Mouse (Mus musculus) hindbrain, embryonic 12.5 days (tissue): ENCODE data around the gene Plxnb2. TPM values are rescaled to one million over a fixed set of nuclear protein-coding genes. Genes with fewer than 3 reads are reported as not detected.

Source experiments
- ATAC-seq: fragments of 200-750 bp; cut with Nextera tagmentation; 2 replicates; pipeline ENCODE4 v1.8.0; 2017; ENCODE audit warnings: moderate TSS enrichment; ENCODE audit not compliant: low FRiP score
- H3K27ac ChIP-seq: fragments of 300-500 bp; sonication (generic); 2 replicates; pipeline ENCODE4 v1.5.1; 2016; ENCODE audit warnings: mild to moderate bottlenecking
- H3K27me3 ChIP-seq: fragments of 300-500 bp; sonication (generic); 2 replicates; pipeline ENCODE4 v1.6.1; 2016; ENCODE audit warnings: mild to moderate bottlenecking
- H3K36me3 ChIP-seq: fragments of 300-500 bp; sonication (generic); 2 replicates; pipeline ENCODE4 v1.6.1; 2016; ENCODE audit warnings: mild to moderate bottlenecking
- H3K4me1 ChIP-seq: fragments of 300-500 bp; sonication (generic); 2 replicates; pipeline ENCODE4 v1.6.1; 2016
- H3K4me2 ChIP-seq: fragments of 300-500 bp; sonication (generic); replicated peaks from 2 replicates; pipeline ENCODE4 v1.6.1; 2016; ENCODE audit warnings: mild to moderate bottlenecking
- H3K4me3 ChIP-seq: fragments of 300-500 bp; sonication (generic); 2 replicates; pipeline ENCODE4 v1.5.1; 2016; ENCODE audit warnings: mild to moderate bottlenecking
- H3K9ac ChIP-seq: fragments of 300-500 bp; sonication (generic); 2 replicates; pipeline ENCODE4 v1.6.1; 2016; ENCODE audit warnings: mild to moderate bottlenecking, moderate library complexity
- H3K9me3 ChIP-seq: fragments of 300-500 bp; sonication (generic); replicated peaks from 2 replicates; pipeline ENCODE4 v1.6.1; 2016; ENCODE audit warnings: mild to moderate bottlenecking
- WGBS: fragments of 180-500 bp; shearing (Covaris S2); methylation state at CpG from one replicate; pipeline ENCODE4 v1.1.7; 2016; 5-methylcytosine and 5-hydroxymethylcytosine counted together
- polyA plus RNA-seq: library from polyadenylated mRNA; unstranded; fragments of >200 nt; fragmentation: Nextera tagmentation; extraction: Ambion mirVana; gene quantifications from 2 replicates; pipeline ENCODE4 v1.2.1, GENCODE M21; 2016

Plxnb2 gene
- polyA plus RNA-seq, 1 experiment from 2014 or later, result 167 TPM

GRCm38 (mm10) chr15:89177576-89178259, 2.9 kb downstream of the Plxnb2 start:
- Histone ChIP-seq H3K27me3 (no peaks in the 10 kb centered on the region), H3K4me1 (peaks cover 86% of the 10 kb centered on the region), H3K9ac (peak overlapping the region; percentile 24), H3K27ac (peak overlapping the region; percentile 35; the same call in 1 of the 2 replicates), H3K4me2 (peak overlapping the region; percentile 93), H3K36me3 (no peaks in the 10 kb centered on the region), H3K9me3 (no peaks in the 10 kb centered on the region), H3K4me3 (0 out of 2 replicates have a peak overlapping the region, but pooled peaks have one; percentile 4)
- no peak for ATAC-seq
- WGBS, result 78% methylated on average over 2 of the region's 4 CpGs

GRCm38 (mm10) chr15:89177121-89177520, 3.5 kb downstream of the Plxnb2 start:
- no peaks in the 10 kb centered on the region for H3K9me3 ChIP-seq
- peaks cover 86% of the 10 kb centered on the region for H3K4me1 ChIP-seq
- H3K4me2 ChIP-seq, result peak overlapping the region; percentile 93
- no peaks in the 10 kb centered on the region for H3K36me3 ChIP-seq
- no peaks in the 10 kb centered on the region for H3K27me3 ChIP-seq
- 14% methylated on average over 5 of the region's 5 CpGs for WGBS
- 0 out of 2 replicates have a peak overlapping the region, but pooled peaks have one; percentile 4 for H3K4me3 ChIP-seq
- ATAC-seq, result no peak
- peak overlapping the region; percentile 24; the same call in 1 of the 2 replicates for H3K9ac ChIP-seq
- H3K27ac ChIP-seq, result peak overlapping the region; percentile 35; the same call in 1 of the 2 replicates

GRCm38 (mm10) chr15:89175411-89176155, 5.0 kb downstream of the Plxnb2 start:
- WGBS, result 86% methylated on average over 13 of the region's 13 CpGs
- H3K4me1 ChIP-seq, result peaks cover 89% of the 10 kb centered on the region
- H3K36me3 ChIP-seq, result no peaks in the 10 kb centered on the region
- no peak overlapping the region for H3K4me2 ChIP-seq
- H3K9me3 ChIP-seq, result no peaks in the 10 kb centered on the region
- no peak overlapping the region for H3K27ac ChIP-seq
- H3K27me3 ChIP-seq, result no peaks in the 10 kb centered on the region
- ATAC-seq, result no peak
- no peak overlapping the region for H3K9ac ChIP-seq
- H3K4me3 ChIP-seq, result no peak overlapping the region

GRCm38 (mm10) chr15:89174889-89175339, 5.7 kb downstream of the Plxnb2 start:
- WGBS, result 60% methylated on average over 11 of the region's 11 CpGs
- Histone ChIP-seq H3K27me3 (no peaks in the 10 kb centered on the region), H3K4me1 (peaks cover 95% of the 10 kb centered on the region), H3K36me3 (0 out of 2 replicates have a peak, but pooled peaks cover 3% of the 10 kb centered on the region), H3K9ac (no peak overlapping the region), H3K9me3 (no peaks in the 10 kb centered on the region), H3K4me3 (no peak overlapping the region), H3K4me2 (no peak overlapping the region), H3K27ac (no peak overlapping the region)
- no peak for ATAC-seq

- under 1% methylated on average over 15 of the region's 15 CpGs for WGBS
- Histone ChIP-seq H3K9ac (peak overlapping the region; percentile 79), H3K27ac (no peak overlapping the region; the same call in 1 of the 2 replicates), H3K4me2 (peak overlapping the region; percentile 100), H3K27me3 (no peaks in the 10 kb centered on the region), H3K4me3 (peak overlapping the region; percentile 54), H3K4me1 (peaks cover 97% of the 10 kb centered on the region), H3K36me3 (0 out of 2 replicates have a peak, but pooled peaks cover 3% of the 10 kb centered on the region), H3K9me3 (no peaks in the 10 kb centered on the region)
- peak; percentile 33; the same call in 1 of the 2 replicates for ATAC-seq
Measured at GRCm38 (mm10) chr15:89173906-89174214, 6.7 kb downstream of the Plxnb2 start.

GRCm38 (mm10) chr15:89173024-89173905, 7.3 kb downstream of the Plxnb2 start:
- H3K4me3 ChIP-seq, result peak overlapping the region; percentile 54
- H3K36me3 ChIP-seq, result peaks cover 6% of the 10 kb centered on the region
- peak overlapping the region; percentile 81 for H3K27ac ChIP-seq
- no peaks in the 10 kb centered on the region for H3K9me3 ChIP-seq
- ATAC-seq, result peak; percentile 57
- H3K27me3 ChIP-seq, result no peaks in the 10 kb centered on the region
- H3K9ac ChIP-seq, result peak overlapping the region; percentile 79
- peak overlapping the region; percentile 100 for H3K4me2 ChIP-seq
- WGBS, result under 1% methylated on average over 65 of the region's 65 CpGs
- H3K4me1 ChIP-seq, result peaks cover 92% of the 10 kb centered on the region

- peak overlapping the region; percentile 54 for H3K4me3 ChIP-seq
- 39% methylated on average over 17 of the region's 17 CpGs for WGBS
- peaks cover 84% of the 10 kb centered on the region for H3K4me1 ChIP-seq
- H3K9ac ChIP-seq, result peak overlapping the region; percentile 79
- peak overlapping the region; percentile 81 for H3K27ac ChIP-seq
- H3K36me3 ChIP-seq, result peaks cover 14% of the 10 kb centered on the region
- H3K27me3 ChIP-seq, result no peaks in the 10 kb centered on the region
- peak overlapping the region; percentile 100 for H3K4me2 ChIP-seq
- no peaks in the 10 kb centered on the region for H3K9me3 ChIP-seq
- no peak for ATAC-seq
Measured at GRCm38 (mm10) chr15:89172276-89172935, 8.2 kb downstream of the Plxnb2 start.

GRCm38 (mm10) chr15:89171526-89172051, 9.0 kb downstream of the Plxnb2 start:
- Histone ChIP-seq H3K27ac (peak overlapping the region; percentile 52), H3K27me3 (no peaks in the 10 kb centered on the region), H3K4me3 (no peak overlapping the region), H3K36me3 (peaks cover 23% of the 10 kb centered on the region), H3K4me1 (peaks cover 76% of the 10 kb centered on the region), H3K4me2 (no peak overlapping the region), H3K9ac (no peak overlapping the region), H3K9me3 (no peaks in the 10 kb centered on the region)
- ATAC-seq, result no peak
- WGBS, result 82% methylated on average over 5 of the region's 5 CpGs

GRCm38 (mm10) chr15:89170102-89170501, 10.5 kb downstream of the Plxnb2 start:
- Histone ChIP-seq H3K36me3 (peaks cover 37% of the 10 kb centered on the region), H3K4me2 (peak overlapping the region; percentile 21; the same call in 1 of the 2 replicates), H3K9ac (no peak overlapping the region)

GRCm38 (mm10) chr15:89169431-89169830, 11.2 kb downstream of the Plxnb2 start:
- H3K4me2 ChIP-seq, result peak overlapping the region; percentile 21
- peaks cover 55% of the 10 kb centered on the region for H3K4me1 ChIP-seq
- 0 out of 2 replicates have a peak overlapping the region, but pooled peaks have one; percentile 38 for H3K9ac ChIP-seq
- peak; percentile 18; the same call in 1 of the 2 replicates for ATAC-seq
- H3K27ac ChIP-seq, result peak overlapping the region; percentile 50
- H3K9me3 ChIP-seq, result no peaks in the 10 kb centered on the region
- H3K4me3 ChIP-seq, result no peak overlapping the region
- no peaks in the 10 kb centered on the region for H3K27me3 ChIP-seq
- peaks cover 44% of the 10 kb centered on the region for H3K36me3 ChIP-seq
- WGBS, result 2% methylated on average over 10 of the region's 10 CpGs

More at GRCm38 (mm10) chr15:89170102-89170501, 10.5 kb downstream of the Plxnb2 start:
- WGBS, result 70% methylated on average over 3 of the region's 3 CpGs
- peaks cover 61% of the 10 kb centered on the region for H3K4me1 ChIP-seq
- no peaks in the 10 kb centered on the region for H3K9me3 ChIP-seq
- no peak overlapping the region for H3K4me3 ChIP-seq
- H3K27ac ChIP-seq, result peak overlapping the region; percentile 50
- no peaks in the 10 kb centered on the region for H3K27me3 ChIP-seq
- ATAC-seq, result no peak

- peak overlapping the region; percentile 49; the same call in 1 of the 2 replicates for H3K27ac ChIP-seq
- H3K4me3 ChIP-seq, result no peak overlapping the region
- peaks cover 49% of the 10 kb centered on the region for H3K36me3 ChIP-seq
- H3K4me1 ChIP-seq, result peaks cover 50% of the 10 kb centered on the region
- no peak for ATAC-seq
- no peaks in the 10 kb centered on the region for H3K9me3 ChIP-seq
- H3K27me3 ChIP-seq, result no peaks in the 10 kb centered on the region
- WGBS, result 51% methylated on average over 10 of the region's 10 CpGs
- H3K9ac ChIP-seq, result 0 out of 2 replicates have a peak overlapping the region, but pooled peaks have one; percentile 38
- peak overlapping the region; percentile 9; the same call in 1 of the 2 replicates for H3K4me2 ChIP-seq
Measured at GRCm38 (mm10) chr15:89168922-89169321, 11.7 kb downstream of the Plxnb2 start.
